Mouse (Mus musculus) ES-E14 (cell line): ENCODE results near the gene Fbxw8.

ENCODE experiments used
- CHD2 ChIP-seq: IDR thresholded peaks from 2 replicates; pipeline ENCODE4 v1.6.1; 2014; ENCODE audit warnings: mild to moderate bottlenecking, low read depth, low read length, inconsistent platforms
- ZC3H11A ChIP-seq: IDR thresholded peaks from 2 replicates; pipeline ENCODE4 v1.6.1; 2012; ENCODE audit warnings: low read depth, mild to moderate bottlenecking, inconsistent platforms, low read length, borderline replicate concordance
- ZNF384 ChIP-seq: IDR thresholded peaks from 2 replicates; pipeline ENCODE4 v1.6.1; 2012; ENCODE audit warnings: low read depth, low read length, inconsistent platforms

DNA sequence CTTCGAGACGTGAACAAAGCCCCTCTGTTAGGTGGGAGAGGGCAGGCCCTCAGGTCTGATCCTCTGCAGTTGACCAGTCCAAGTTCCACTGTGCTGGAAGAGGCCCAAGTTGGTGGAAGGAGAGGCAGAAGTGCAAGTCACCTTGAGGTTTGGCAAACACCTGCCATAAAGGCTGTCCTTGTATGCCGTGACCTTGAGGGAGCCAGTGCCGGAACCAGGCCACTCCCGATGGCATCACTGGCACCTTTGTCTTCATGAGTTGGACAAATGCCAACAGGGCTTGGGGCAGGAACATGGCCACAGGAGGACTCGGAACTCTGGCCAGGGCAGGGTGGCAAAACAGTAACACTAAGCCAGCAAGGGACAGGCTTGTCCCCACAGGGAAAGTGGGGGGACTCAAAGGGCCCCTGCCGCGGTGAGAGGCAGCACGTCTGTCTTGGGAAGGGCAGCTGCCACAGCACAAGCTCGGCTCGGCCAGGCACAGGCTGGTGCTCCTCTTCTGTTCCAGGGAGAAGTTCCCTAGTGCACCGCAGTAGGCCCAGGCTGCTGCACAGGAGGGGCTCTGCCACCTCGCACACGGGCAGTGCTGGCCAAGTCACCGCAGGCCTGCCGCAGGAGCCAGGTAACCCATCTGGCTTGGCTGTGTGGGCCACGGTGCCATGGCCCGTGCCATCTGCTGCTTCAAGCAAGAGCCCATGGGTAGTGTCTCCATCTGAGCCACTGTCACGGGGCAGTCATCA, 89.6 kb downstream of the Fbxw8 start:
- TF ChIP-seq CHD2 (no peak), ZNF384 (no peak), ZC3H11A (no peak)
